In genomic region chr12:86482029-86482428, GRCm38 (mm10) we compare ENCODE assay signal across 13 mouse cellular contexts.
"Had no signal": no experiment of that assay in that cellular context is flagged by ENCODE, and none has a peak within 500 bp of the region (broad histone marks: within the 10 kb centered on the region; RNA-seq: fewer than 3 reads in every experiment).

No protein-coding gene starts in this region.

- H3K4me3 ChIP-seq: limb, embryonic 13.5 days; liver, embryonic 13.5 days; megakaryocyte, embryonic 14.5 days; midbrain, embryonic 15.5 days; neural tube, embryonic 12.5 days had no signal

- H3K36me3 ChIP-seq: limb, embryonic 13.5 days; liver, embryonic 13.5 days; midbrain, embryonic 15.5 days; neural tube, embryonic 12.5 days had no signal

- H3K27ac ChIP-seq: limb, embryonic 13.5 days; liver, embryonic 13.5 days; midbrain, embryonic 15.5 days; neural tube, embryonic 12.5 days; stomach, postnatal 0 days had no signal

- H3K27me3 ChIP-seq: limb, embryonic 13.5 days; liver, embryonic 13.5 days; midbrain, embryonic 15.5 days had no signal

- H3K9me3 ChIP-seq: limb, embryonic 13.5 days; liver, embryonic 13.5 days; megakaryocyte, embryonic 14.5 days; midbrain, embryonic 15.5 days; neural tube, embryonic 12.5 days had no signal

- DNase-seq: kidney, postnatal 10 days; left cerebral cortex, postnatal 4 days; liver, embryonic 13.5 days; lung, adult 18-20 months; thymus, adult 18-20 months; thymus, postnatal 14 days had no signal

- ATAC-seq: lung, postnatal 0 days; midbrain, embryonic 15.5 days had no signal

- H3K4me1 ChIP-seq: liver, embryonic 13.5 days; megakaryocyte, embryonic 14.5 days; midbrain, embryonic 15.5 days had no signal

- H3K4me2 ChIP-seq: limb, embryonic 13.5 days; liver, embryonic 13.5 days; midbrain, embryonic 11.5 days; midbrain, embryonic 15.5 days; neural tube, embryonic 12.5 days had no signal

- H3K9ac ChIP-seq: limb, embryonic 13.5 days; liver, embryonic 13.5 days; midbrain, embryonic 15.5 days; neural tube, embryonic 12.5 days had no signal
